Mouse (Mus musculus) spleen, adult 2 months (tissue): ENCODE data around the gene Arhgap10.

Experiments
- CTCF ChIP-seq: fragments of 200-500 bp; IDR thresholded peaks from 2 replicates; pipeline ENCODE4 v1.5.1; 2011; ENCODE audit warnings: mild to moderate bottlenecking, inconsistent platforms; ENCODE audit not compliant: insufficient read depth, insufficient read length, insufficient replicate concordance; ENCODE audit errors: extremely low read depth
- POLR2A ChIP-seq: fragments of 200-500 bp; IDR thresholded peaks from 2 replicates; pipeline ENCODE4 v1.6.1; 2011; ENCODE audit warnings: low read depth, low read length, inconsistent platforms

GRCm38 (mm10) chr8:77292120-77292519 is 225.6 kb downstream of the Arhgap10 start:
- TF ChIP-seq POLR2A (no peak), CTCF (no peak)
